Mouse (Mus musculus): ENCODE measurements around the gene Ddah1.
"Not testable (repeated sequence)": the region's sequence is repeated elsewhere in the genome, so short reads cannot be mapped to it uniquely, and the experiment has no call there.

The Ddah1 gene

DNA sequence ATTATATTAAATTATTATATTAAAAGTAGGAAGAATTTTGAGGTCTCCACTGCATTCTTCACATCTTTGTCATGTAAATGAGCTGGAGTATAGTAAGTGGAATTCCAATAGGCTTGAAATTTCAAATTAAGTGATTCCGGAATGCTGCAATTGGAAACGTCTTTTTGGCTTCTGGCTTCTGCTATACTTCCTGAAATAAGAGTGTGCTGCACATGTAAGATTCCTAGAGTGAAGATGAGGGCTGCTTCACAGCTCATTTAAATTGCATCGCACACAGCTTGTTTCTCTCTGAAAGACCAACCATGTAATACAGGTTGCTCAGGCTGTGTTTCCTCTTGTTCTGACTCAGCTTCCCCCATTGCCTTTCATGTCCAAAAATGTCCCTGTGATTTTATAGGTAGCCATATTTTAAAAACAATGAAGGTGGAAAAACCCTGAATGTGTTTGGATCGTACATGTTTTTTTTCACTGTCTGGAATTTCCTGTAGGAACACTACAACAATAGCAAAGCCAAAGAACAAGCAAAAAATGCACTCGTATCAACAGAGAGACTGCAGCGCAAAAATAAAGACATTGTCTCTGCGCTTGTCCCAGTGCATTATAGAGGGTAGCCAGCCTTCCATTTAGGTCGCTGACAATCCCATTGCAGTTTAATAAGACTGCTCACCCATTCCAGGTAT is 105.7 kb downstream of the Ddah1 start:
- no peak for DNase-seq (ENCODE audit: low spot score in 2 of 2)

DNA sequence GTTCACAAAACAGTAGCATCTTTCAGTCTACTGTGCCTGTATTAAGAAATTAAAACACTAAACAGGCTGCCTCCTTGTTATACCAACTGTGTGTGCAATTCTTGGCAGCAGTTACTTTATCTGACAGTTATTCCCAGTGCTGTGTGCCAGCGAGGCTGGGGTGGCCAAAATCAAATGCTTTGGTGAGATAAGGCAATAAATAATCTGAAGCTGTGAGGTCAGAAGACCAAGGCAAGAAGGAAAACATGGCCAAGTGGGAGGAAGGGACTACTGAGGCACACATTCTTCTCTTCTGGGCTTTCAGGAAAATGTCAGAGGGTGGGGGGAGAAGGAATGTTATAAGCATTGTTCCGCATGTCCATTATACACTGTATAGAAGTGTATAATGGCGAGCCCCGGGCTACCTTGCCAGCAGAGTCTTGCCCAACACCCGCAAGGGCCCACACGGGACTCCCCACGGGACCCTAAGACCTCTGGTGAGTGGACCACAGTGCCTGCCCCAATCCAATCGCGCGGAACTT is 106.3 kb downstream of the Ddah1 start:
- DNase-seq (ENCODE audit: low spot score in 2 of 2): no peak

DNA sequence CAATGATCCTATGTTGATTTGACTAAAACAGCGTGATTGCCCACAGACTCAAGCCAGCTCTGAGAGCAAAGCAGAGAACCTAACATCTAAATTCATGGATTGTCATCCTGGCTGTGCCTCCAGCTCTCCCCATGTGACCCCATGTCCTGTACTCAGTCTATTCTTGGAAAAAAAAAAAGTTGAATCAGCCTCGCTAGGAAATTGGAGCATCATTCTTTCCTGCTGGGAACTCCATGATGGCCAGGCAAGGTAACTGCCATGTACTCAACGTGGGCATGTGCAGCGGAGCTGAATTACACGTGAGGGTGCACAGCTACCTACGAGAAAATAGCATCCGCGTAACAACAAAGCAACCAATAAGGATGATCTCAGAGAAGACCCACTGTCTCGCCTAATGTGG is 114.2 kb downstream of the Ddah1 start:
- DNase-seq (ENCODE audit: low spot score in 2 of 2): no peak

DNA sequence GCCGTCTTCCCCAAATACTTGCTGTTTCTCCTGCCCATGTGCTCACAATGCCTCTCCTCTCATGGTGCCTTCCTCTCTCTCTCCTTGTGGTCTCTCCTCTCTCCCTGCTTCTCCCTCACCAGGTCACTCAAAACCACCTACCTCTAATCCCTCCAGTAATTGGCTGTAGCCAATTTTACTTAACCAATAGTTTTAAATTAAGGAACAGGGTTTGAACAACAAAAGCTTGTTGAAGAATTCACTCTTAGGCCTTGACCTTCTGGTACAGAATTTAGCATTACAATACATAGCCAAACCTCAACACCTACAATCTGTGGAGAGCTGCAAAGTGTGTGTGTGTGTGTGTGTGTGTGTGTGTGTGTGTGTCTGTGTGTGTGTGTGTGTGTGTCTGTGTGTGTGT is 114.8 kb downstream of the Ddah1 start:
- DNase-seq (ENCODE audit: low spot score in 2 of 2): no peak

DNA sequence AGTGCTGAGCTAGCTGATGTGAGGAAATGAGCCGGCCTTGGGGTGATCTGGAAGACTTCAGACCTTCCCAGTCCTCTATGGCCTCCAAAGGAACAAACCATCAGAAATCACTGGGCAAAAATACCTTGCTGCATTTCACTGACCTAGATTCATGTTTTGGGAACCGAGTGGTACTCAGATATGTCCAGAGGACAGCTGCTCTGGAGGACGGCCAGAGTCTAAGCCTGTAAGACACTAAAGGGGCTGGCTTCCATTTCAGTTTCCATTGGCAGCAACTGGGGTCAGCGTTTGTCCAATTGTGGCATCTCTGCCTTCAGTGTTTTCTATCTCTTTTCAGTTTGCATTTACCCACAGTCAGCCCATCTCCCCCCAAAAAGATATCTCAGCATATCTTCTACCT is 115.7 kb downstream of the Ddah1 start:
- no peak for DNase-seq (ENCODE audit: low spot score in 2 of 2)

DNA sequence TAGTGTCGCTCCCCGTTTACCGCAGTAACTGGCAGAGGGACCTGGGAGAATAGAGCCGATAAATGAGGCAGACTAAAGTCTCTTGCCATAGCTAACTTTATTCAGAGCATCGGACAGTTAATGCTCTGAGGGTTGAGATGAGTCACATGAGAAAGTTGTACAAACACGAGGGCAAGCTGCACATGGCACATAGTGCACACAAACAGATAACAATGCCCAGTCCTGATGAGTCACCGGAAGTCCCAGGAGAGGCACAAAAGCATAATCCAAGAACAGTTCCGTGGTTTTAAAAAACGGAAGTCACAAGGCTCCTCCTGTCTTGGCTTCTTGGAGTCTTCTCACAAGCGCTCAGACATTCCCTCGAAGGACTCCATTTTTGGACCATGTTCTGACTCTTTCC is 117.6 kb downstream of the Ddah1 start:
- no peak for DNase-seq (ENCODE audit: low spot score in 2 of 2)

DNA sequence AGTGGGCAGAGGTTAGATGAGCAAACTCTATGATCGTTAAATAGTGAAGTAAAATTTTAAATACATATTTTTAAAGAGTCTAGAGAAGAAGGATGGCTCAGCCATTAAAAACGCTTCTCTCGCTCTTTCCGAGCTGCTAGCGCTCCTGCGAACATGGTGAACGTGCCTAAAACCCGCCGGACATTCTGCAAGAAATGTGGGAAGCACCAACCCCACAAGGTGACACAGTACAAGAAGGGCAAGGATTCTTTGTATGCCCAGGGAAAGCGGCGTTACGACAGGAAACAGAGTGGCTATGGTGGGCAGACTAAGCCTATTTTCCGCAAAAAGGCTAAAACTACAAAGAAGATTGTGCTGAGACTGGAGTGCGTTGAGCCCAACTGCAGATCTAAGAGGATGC is 120.4 kb downstream of the Ddah1 start:
- DNase-seq (ENCODE audit: low spot score in 2 of 2): not testable (repeated sequence)

DNA sequence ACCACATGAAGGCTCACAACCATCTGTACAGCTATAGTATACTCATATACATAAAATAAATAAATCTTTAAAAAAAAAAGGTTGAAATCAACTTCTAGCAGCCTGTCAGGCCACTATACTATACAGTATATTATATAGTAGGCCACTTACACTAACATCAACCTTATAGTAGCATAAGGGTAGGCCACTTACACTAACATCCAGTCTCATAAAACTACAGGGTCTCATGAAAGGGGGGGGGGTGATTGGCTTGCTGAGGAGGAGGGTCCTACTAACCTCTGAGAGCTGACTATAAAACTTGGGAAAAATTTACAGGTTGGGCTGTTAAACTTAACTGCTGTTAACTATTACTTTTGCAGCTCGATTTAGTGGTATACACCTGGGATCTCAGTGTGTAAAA is 121.9 kb downstream of the Ddah1 start:
- no peak for DNase-seq (ENCODE audit: low spot score in 2 of 2)

DNA sequence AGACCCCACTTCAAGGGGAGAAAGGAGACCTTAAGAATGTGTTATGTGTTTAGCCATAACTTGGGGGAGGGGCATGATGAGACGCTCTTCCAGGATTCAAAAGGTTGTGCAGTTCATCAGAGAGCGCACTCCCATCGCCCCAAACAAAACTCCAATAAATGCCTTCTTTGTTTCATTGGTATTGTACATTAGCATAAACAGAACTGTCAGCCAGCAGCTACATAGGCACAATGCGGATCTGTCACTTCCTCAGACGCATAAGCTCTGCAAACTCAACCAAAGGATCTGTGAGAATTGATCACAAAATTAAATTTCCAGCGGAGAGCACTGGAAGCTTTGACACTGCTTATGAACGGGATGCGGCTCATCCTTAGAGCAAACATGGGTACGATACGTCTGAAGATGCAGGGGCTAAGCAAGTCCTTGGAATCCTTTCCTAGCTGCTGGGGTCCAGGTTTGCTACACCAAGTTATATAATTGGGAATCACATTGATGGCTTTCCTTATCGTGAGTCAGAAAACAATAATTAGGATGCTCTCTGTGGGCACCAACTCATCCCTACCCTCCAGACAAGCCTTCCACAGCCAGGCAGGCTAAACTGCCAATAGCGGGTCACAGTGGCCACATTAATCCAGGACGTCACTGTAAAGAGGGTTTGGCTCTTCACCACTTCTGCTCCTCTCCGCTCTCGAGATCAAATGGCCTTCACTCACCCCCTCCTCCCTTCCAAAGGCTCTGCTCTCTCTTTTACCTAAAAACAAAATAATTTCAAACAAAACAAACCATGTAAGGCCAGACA is 123.8 kb downstream of the Ddah1 start:
- DNase-seq (ENCODE audit: low spot score in 2 of 2): no peak

DNA sequence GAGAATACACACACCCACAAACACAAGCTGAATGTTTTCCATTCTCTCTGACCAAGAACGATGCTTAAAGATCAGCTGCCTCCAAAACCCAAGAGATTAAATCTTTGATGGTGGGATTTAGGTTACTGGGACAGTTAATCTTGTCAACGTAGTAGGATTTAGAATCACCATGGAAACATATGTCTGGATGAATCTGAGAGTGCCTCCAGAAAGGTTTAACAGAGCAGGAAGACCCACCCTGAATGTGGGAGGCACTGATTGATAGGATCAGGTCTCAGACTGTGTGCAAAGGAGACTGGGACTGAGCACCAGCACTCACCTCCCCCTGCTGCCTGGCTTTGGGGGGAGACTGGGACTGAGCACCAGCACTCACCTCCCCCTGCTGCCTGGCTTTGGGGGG is 124.8 kb downstream of the Ddah1 start:
- DNase-seq (ENCODE audit: low spot score in 2 of 2): no peak

DNA sequence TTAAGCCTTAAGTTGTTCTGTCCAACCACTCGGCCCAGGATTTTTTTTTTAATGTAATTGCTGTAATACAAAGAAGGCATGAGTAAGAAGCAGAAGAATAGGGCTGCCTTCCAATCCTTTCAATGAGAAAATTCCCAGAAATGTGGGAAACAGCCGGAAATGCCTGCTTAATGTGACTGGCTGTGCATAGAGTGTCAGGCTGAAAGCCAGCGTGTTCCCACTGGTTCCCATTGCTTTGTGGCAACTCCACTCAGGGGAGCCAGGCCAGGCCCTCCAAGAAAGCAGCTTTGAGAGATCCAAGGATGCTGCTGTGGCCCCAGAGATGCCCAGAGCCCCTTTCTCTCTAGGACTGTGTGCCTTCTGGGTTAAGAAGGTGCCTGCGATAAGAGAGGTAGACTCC is 126.9 kb downstream of the Ddah1 start:
- no peak for DNase-seq (ENCODE audit: low spot score in 2 of 2)

DNA sequence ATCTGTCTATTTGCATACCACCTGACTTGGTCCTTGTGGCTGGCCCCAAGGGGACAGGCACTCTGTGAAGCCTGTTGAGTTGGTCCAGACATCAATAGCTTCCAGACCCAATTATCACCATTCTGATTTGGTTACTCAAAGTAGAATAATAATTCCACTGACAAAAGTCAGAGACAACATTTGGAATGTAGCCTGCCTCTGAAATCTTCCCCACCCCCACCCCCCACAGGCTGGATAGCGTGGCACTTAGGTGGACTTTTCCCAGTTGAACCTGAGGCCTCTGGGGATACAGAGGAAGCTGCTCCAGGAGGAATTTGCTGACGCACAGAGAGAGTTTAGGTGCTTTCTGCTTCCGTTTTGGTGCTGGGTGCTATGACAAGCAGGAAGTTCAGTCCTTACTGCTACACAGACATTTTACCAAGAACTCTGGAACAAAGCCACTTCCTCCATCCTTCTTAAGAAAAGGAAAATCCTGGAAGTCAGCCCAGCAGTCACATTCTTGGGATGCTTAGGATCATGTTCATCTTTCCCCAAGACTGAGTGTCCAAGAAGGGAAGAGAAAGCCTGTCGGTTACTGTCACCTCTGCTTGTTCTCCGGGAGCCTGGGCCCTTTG is 127.5 kb downstream of the Ddah1 start:
- no peak for DNase-seq (ENCODE audit: low spot score in 2 of 2)

DNA sequence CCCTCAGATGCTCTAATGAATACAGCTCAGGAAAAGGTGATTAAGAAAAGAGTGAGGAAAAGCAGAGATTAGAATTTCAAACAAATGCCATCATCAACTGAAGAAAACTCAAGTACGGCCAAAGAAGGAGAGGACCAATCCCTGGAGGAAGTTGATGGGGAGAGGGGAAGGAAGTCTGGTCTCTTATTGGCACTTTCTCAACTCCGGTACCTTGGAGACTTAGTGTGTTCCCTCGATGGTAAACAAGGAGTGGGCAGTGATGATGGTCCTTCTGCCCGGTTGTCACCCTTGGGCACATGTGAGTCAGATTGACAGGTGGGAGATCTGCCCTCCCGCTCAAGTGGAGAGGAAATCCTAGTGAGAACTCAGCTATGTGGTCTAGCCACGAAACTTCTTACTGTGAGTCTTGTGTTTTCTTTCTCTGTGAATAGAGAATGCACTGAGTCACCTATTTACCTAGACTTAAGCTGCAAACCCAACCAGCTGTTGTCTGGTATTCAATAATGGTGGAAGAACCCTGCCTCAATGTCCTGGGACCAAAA is 129.0 kb downstream of the Ddah1 start:
- no peak for DNase-seq (ENCODE audit: low spot score in 2 of 2)

DNA sequence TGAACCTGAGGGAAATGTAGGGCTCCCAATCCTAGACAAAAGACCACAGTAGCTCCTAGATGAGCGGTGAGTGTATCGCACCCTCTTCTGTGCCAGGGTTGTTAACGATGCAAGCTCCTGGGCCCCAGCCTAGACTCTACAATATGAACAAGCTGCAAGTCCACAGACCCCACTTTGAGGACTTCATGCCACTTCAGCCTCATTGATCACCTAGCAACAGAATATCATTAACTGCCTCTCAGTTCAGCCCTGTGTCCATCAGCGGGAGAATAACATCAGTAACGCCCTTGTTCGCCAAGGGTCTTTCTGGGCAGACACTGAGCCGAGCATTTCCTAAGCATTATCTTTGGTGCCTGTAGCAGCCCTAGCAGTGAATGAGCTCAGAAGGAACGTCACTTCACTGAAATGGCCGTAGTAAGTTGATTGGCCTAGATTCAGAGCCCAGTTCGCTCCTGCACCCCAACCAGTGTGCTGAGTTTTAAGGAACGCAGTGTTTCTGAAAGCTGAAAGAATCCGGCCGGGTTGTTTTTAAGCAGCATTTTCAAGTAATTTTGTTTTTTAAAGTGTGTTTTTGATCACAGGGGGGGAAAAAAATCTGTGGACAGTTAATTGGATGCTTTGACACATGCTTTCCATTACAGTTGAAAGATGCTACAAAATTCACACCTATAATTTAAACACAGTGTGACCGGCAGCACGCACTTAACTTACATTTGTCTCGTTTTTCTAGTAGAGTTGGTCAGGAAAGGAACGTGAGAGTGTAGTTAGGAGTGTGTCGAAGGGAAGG is 132.1 kb downstream of the Ddah1 start:
- DNase-seq (ENCODE audit: low spot score in 2 of 2): no peak

DNA sequence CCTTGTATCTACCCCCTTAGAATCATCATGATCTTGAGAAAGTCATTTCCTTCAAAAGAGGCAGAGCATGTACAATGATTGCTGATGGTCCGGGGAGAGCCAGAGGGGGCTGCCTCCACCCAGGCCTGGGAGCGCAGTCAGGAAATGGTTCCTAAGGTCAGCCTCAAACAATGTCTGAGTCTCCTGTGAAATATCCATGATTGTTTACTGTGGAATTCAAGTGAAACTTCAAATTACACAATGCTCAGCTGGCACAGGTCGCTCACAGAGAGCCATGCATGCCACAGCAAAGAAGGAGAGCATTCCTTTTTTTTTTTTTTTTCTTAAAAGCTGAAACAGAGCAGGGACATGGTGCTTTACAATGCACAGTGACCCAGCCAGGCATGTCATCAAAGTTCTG is 134.0 kb downstream of the Ddah1 start:
- DNase-seq (ENCODE audit: low spot score in 2 of 2): no peak

DNA sequence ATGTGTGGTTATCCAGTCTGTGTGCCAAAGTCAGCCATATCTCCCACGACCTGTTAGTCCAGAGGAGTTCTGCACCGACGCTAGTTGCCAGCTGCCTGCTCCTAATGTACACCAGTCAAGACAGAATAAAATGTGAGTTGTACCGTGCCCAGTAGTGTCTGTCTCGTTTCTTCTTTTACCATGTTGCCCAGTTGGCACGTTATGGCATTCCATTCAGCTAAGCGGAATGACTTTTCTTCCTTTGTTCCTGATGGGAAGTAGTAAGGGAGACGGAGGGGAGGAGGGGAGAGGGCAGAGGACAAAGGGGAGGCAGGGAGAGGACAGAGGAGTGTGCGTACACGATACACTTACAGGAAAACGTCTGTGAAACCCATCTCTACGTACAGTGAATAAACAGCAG is 135.7 kb downstream of the Ddah1 start:
- DNase-seq (ENCODE audit: low spot score in 2 of 2): no peak

DNA sequence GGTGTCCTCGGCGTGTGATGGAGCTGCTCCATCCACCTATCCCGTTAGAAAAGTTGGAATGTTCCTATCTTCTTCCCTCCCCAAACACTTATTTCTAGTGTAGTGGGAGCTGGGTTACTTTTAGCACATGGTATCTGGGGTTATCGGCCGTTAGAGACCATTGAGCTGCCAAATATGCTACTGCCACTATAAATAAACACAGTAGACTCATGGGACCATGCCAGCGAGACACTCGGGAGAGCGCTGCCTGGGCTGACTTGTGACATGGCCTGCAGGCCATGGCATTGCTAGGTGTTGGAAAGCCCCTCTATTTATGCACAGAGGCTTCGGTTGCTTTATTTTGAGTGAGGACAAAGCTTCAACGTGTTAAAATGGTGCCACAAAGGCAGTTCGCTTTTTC is 139.3 kb downstream of the Ddah1 start:
- no peak for DNase-seq (ENCODE audit: low spot score in 2 of 2)

DNA sequence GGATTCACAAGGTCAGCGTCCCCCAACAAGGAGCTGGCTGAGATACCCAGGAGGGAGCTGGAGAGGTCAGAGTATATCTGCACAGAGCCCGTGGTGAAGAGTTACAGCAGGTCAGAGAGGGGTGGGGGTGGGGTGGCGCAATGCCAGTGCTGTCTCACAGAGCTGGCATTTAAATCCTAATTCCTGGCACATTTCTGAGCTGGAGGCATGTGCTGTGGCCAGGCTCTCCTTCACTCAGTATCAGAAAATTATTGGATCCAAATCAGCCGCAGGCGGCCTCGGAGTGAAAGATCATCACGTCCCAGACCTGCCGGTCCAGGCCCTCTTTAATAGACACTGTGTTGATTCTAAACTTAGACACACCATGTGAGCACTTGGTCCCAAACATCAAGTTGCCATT is 141.4 kb downstream of the Ddah1 start:
- no peak for DNase-seq (ENCODE audit: low spot score in 2 of 2)

DNA sequence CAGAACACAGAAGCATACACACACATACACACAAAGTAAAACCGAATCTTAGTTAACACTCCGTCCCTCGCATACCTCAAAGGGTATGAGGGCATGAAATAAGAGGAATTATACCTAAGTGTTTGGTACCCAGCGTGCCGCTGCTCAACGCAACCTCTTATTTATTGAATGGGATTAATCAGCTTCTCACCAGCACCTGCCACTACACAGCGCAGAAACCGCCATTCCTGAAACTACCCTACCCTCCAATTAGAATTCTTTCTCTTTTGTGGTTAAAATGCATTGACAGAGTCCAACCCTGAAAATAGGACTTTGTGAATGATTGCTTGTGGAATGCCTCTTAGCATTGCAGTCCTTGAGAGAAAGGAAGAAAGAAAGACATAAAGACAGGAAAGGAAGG is 145.1 kb downstream of the Ddah1 start:
- no peak for DNase-seq (ENCODE audit: low spot score in 2 of 2)

DNA sequence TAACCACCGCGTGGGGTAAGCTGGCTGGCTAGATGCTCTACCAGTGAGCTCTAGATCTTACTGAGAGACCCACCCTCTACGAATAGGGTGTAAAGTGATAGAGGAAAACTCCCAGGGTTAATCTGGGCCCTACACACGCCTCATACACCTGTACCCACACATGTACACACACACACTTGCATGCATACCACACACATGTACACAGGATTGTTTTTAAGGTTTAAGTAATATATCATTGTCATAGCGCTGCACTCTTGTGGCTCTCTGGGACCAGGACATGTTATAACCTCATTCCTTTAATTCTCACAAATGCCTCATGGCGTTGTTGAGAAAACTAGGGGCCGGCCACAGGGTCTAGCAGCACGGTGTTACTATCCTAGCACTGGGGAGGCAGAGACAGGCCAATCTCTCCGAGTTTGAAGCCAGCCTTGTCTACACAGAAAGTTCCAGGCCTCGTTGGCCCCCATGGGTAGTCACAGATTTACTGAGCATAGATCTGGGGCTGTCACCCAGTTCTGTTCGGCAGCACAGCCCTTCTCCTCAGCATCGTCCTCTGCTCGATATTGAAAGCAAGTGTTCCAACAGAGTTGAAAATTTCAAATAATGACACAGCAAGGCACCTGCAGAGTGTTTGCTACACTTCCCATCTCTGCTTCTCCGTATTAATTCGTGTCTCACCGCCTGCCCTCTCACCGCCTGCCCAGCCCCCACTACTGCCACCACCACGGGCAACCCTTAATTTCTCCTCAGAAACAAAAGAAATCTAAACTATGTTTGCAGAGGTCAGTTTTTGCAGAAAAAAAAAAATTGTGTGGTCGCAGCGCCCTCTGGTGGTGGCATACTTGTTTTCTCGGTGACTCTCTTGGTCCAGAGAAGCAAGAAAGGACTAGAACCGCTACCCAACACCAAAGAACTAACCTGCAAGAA is 146.6 kb downstream of the Ddah1 start:
- DNase-seq (ENCODE audit: low spot score in 2 of 2): peak in 1 of 2 experiments; percentile 47

DNA sequence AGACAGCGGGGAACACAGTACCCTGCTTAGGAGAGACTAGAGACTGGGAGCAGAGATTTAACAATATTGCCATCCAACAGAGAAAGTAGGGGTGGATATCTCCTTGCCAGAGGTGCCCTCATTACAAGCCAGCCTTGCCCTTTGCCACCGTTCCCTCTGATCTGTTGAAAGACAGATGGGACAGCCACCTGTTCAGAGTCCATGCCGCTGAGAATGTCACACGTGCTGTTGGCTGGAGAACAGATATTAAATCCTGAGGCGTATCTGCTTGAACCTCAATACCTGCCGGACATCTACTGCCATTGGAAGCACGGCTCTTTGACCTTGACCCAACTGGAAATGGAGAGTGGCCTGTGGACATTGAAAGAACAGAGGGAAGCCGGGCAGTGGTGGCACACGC is 148.1 kb downstream of the Ddah1 start:
- no peak for DNase-seq (ENCODE audit: low spot score in 2 of 2)
